Mouse (Mus musculus) myocyte (in vitro differentiated cells): ENCODE measurements around the gene Pogk.

Experiments used
- E2F4 ChIP-seq: IDR thresholded peaks from one replicate; pipeline ENCODE4 v1.6.1; 2011; ENCODE audit warnings: mild to moderate bottlenecking, control low read depth, moderate library complexity; ENCODE audit not compliant: insufficient read depth
- MAX ChIP-seq: IDR thresholded peaks from one replicate; pipeline ENCODE4 v1.6.1; 2011; ENCODE audit warnings: low read depth, mild to moderate bottlenecking, control low read depth
- MYOD1 ChIP-seq, 3 experiments: IDR thresholded peaks; one replicate each; pipeline ENCODE4 v1.6.1; 2011; ENCODE audit warnings: control low read depth in 2 of 3, low read depth in 2 of 3, mild to moderate bottlenecking in 2 of 3, moderate library complexity in 1 of 3; ENCODE audit not compliant: insufficient read length in 2 of 3, control insufficient read depth in 1 of 3
- POLR2A ChIP-seq: IDR thresholded peaks from one replicate; pipeline ENCODE4 v1.6.1; 2011; ENCODE audit warnings: low read depth, mild to moderate bottlenecking, control low read depth, moderate library complexity; ENCODE audit not compliant: insufficient read length
- POLR2AphosphoS2 ChIP-seq: IDR thresholded peaks from one replicate; pipeline ENCODE4 v1.6.1; 2011; ENCODE audit warnings: low read depth, control low read depth; ENCODE audit not compliant: insufficient read length
- TCF12 ChIP-seq: IDR thresholded peaks from one replicate; pipeline ENCODE4 v1.6.1; 2011; ENCODE audit warnings: mild to moderate bottlenecking, control low read depth; ENCODE audit not compliant: poor library complexity, insufficient read depth, severe bottlenecking
- USF1 ChIP-seq: IDR thresholded peaks from one replicate; pipeline ENCODE4 v1.6.1; 2011; ENCODE audit warnings: low read depth, mild to moderate bottlenecking, control low read depth, moderate library complexity

DNA sequence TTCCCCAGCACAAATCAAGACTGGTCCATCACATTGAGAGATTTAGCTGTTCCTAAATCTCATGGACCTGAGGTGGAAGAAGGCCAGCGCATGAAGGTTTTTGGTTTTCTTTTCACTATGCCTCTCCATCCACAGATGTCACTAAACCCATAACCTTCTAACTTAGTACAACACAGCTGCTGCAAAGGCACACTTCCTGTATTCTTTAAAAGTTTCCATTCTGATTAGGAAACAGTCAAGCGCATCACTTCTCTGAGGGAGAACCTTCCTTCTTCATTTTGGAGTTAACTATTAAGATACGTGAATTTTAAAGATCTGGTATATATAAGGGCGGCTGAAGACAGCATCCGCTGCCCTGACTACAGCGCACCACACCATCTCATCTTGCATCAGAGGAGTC is 64.1 kb downstream of the Pogk start:
- no peak for TF ChIP-seq POLR2AphosphoS2
- no peak for TF ChIP-seq E2F4
- TF ChIP-seq TCF12, result no peak
- no peak for TF ChIP-seq POLR2A
- TF ChIP-seq MYOD1 (IDR thresholded peaks at IDR 0.05; ENCODE audit: control insufficient read depth in 1 of 3, insufficient read length in 2 of 3, low read depth in 2 of 3), result no peak
- no peak for TF ChIP-seq MAX
- TF ChIP-seq USF1, result no peak
